ENCODE assay signal across 21 mouse cellular contexts in the genomic region with DNA sequence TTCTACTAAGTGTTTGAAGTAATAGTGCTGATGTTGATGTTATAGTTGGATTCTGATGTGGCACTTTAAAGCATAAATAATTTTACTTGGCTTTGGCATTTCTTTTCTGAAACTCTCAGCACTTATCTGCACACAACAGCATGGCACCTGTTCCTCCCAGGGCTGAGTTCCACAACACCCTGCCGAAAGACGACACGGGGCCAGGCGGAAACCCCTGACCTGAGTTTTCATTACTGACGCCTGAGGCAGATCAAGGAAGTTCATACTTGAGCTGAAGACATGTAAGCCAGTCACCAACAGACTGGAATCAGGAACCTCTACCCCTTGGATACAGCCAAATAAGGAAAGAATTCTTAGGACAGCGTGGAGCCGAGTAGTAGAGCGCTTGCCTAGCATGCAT.
DNase-seq lines count a peak whose midpoint lies in the region; ATAC-seq and TF ChIP-seq lines count a peak whose summit lies in the region.
"Had no signal": no experiment of that assay in that cellular context is flagged by ENCODE, and none has a peak within 500 bp of the region (broad histone marks: within the 10 kb centered on the region; RNA-seq: fewer than 3 reads in every experiment).

No protein-coding gene starts in this region.

- WGBS in heart, embryonic 15.5 days, result 67% methylated on average over 8 of the region's 8 CpGs
- WGBS in lung, embryonic 14.5 days, result 74% methylated on average over 8 of the region's 8 CpGs

- H3K9me3 ChIP-seq in heart, embryonic 15.5 days (replicated peaks), result no peaks in the 10 kb centered on the region
- no peaks in the 10 kb centered on the region for H3K9me3 ChIP-seq in lung, embryonic 14.5 days (ENCODE audit: low read depth, low read length)
- H3K9me3 ChIP-seq: forebrain, embryonic 15.5 days had no signal

- ATAC-seq in heart, embryonic 15.5 days (replicated peaks; ENCODE audit: insufficient number of reproducible peaks, insufficient read depth, low FRiP score, low read depth), result no peak
- no peak for ATAC-seq in lung, embryonic 14.5 days (ENCODE audit: insufficient read depth)
- ATAC-seq in common myeloid progenitor, adult 5-6 weeks (replicated peaks; ENCODE audit: low read depth, poor library complexity, severe bottlenecking), result peak; percentile 37
- peak; percentile 42 for ATAC-seq in megakaryocyte progenitor cell, adult 5-6 weeks (replicated peaks; ENCODE audit: poor library complexity)
- ATAC-seq: forebrain, embryonic 15.5 days had no signal

- no peak for DNase-seq in heart, adult 8-10 months (ENCODE audit: low spot score)
- no peak for DNase-seq in lung, embryonic 14.5 days
- no peak for DNase-seq in lung, postnatal 36 days
- no peak for DNase-seq in layer of hippocampus, adult 9-11 months
- no peak for DNase-seq in kidney, postnatal 25 days
- DNase-seq: adrenal gland, adult 8-10 months; B cell, adult 2 months; cerebellum, adult 18-20 months; cerebellum, postnatal 36 days; heart, postnatal 4 days; kidney, adult 18-20 months; kidney, postnatal 14 days; left cerebral cortex, postnatal 4 days; midbrain, embryonic 14.5 days; thymus, adult 18-20 months had no signal

- H3K4me2 ChIP-seq in heart, embryonic 15.5 days, result peak overlapping the region; percentile 8; the same call in 1 of the 2 replicates
- peak overlapping the region; percentile 51; the same call in 1 of the 2 replicates for H3K4me2 ChIP-seq in lung, embryonic 14.5 days
- H3K4me2 ChIP-seq: forebrain, embryonic 15.5 days had no signal

- H3K4me3 ChIP-seq in heart, embryonic 15.5 days, result no peak overlapping the region
- H3K4me3 ChIP-seq in lung, embryonic 14.5 days (ENCODE audit: low read depth, low read length), result no peak overlapping the region
- H3K4me3 ChIP-seq: erythroblast, embryonic 14.5 days; forebrain, embryonic 15.5 days had no signal

- no peak for TF ChIP-seq CTCF in lung, embryonic 14.5 days (IDR thresholded peaks at IDR 0.05; ENCODE audit: low read depth)

- peaks cover 8% of the 10 kb centered on the region for H3K4me1 ChIP-seq in heart, embryonic 15.5 days (replicated peaks)
- no peaks in the 10 kb centered on the region for H3K4me1 ChIP-seq in lung, embryonic 14.5 days (ENCODE audit: insufficient read depth)
- H3K4me1 ChIP-seq: forebrain, embryonic 15.5 days had no signal

- H3K27ac ChIP-seq in heart, embryonic 15.5 days, result 0 out of 2 replicates have a peak overlapping the region, but pooled peaks have one; percentile 11
- peak overlapping the region; percentile 19; the same call in 1 of the 2 replicates for H3K27ac ChIP-seq in lung, embryonic 14.5 days (ENCODE audit: low read depth)
- H3K27ac ChIP-seq: forebrain, embryonic 15.5 days; liver, embryonic 14.5 days had no signal

- H3K27me3 ChIP-seq in heart, embryonic 15.5 days, result no peaks in the 10 kb centered on the region
- no peaks in the 10 kb centered on the region for H3K27me3 ChIP-seq in lung, embryonic 14.5 days (ENCODE audit: insufficient read depth, low read length)
- H3K27me3 ChIP-seq: forebrain, embryonic 15.5 days had no signal

- H3K9ac ChIP-seq in heart, embryonic 15.5 days, result no peak overlapping the region
- no peak overlapping the region for H3K9ac ChIP-seq in lung, embryonic 14.5 days
- H3K9ac ChIP-seq: forebrain, embryonic 15.5 days; liver, embryonic 14.5 days had no signal

- no peaks in the 10 kb centered on the region for H3K36me3 ChIP-seq in heart, embryonic 15.5 days
- no peaks in the 10 kb centered on the region for H3K36me3 ChIP-seq in lung, embryonic 14.5 days (ENCODE audit: insufficient read depth)
- H3K36me3 ChIP-seq: forebrain, embryonic 15.5 days had no signal

Comparison
In these comparisons a context has a peak if more than half of its experiments do, and no peak if none do; other contexts are left out.
1. ATAC-seq: peak in common myeloid progenitor, adult 5-6 weeks (single experiment) and megakaryocyte progenitor cell, adult 5-6 weeks (single experiment); none in heart, embryonic 15.5 days (single experiment) and lung, embryonic 14.5 days (single experiment).